Mouse (Mus musculus) heart, embryonic 14.5 days (tissue): ENCODE measurements at regions not wholly inside any gene's neighbourhood (a gene's known extent, or its start where the extent isn't known, plus 50 kb on each side); places are given as distances from the start of the nearest gene placed in this dataset.

Source experiments
- ATAC-seq: fragments of 200-750 bp; cut with Nextera tagmentation; 2 replicates; pipeline ENCODE4 v1.8.0; 2017; ENCODE audit warnings: low read depth, moderate TSS enrichment; ENCODE audit not compliant: insufficient number of reproducible peaks, insufficient read depth, low FRiP score
- H3K27ac ChIP-seq, 2 experiments: fragments of 200-500 bp in 1 of 2; fragments of 300-500 bp in 1 of 2; sonication (generic) in 1 of 2; replicated peaks in 1 of 2; 2 replicates each; pipeline ENCODE4 v1.5.1; 2012 to 2014; ENCODE audit warnings: low read depth in 2 of 2, low read length in 2 of 2, control low read depth in 1 of 2, mild to moderate bottlenecking in 1 of 2, mixed read lengths in 1 of 2; ENCODE audit not compliant: control insufficient read depth in 1 of 2, insufficient read depth in 1 of 2
- H3K27me3 ChIP-seq: fragments of 300-500 bp; sonication (generic); 2 replicates; pipeline ENCODE4 v1.6.1; 2014; ENCODE audit warnings: mild to moderate bottlenecking, low read length, control low read depth; ENCODE audit not compliant: control insufficient read depth, insufficient read depth
- H3K36me3 ChIP-seq: fragments of 300-500 bp; sonication (generic); 2 replicates; pipeline ENCODE4 v1.6.1; 2014; ENCODE audit warnings: mild to moderate bottlenecking, control low read depth, low read length, mixed read lengths; ENCODE audit not compliant: control insufficient read depth, insufficient read depth
- H3K4me1 ChIP-seq, 2 experiments: fragments of 200-500 bp in 1 of 2; fragments of 300-500 bp in 1 of 2; sonication (generic) in 1 of 2; 2 replicates each; pipeline ENCODE4 v1.6.1; 2012 to 2014; ENCODE audit warnings: low read length in 2 of 2, control low read depth in 1 of 2, mixed read lengths in 1 of 2; ENCODE audit not compliant: control insufficient read depth in 2 of 2, insufficient read depth in 2 of 2
- H3K4me2 ChIP-seq: fragments of 300-500 bp; sonication (generic); 2 replicates; pipeline ENCODE4 v1.6.1; 2014; ENCODE audit warnings: mild to moderate bottlenecking, low read length
- H3K4me3 ChIP-seq, 2 experiments: fragments of 200-500 bp in 1 of 2; fragments of 300-500 bp in 1 of 2; sonication (generic) in 1 of 2; 2 replicates each; pipeline ENCODE4 v1.5.1; 2012 to 2014; ENCODE audit warnings: low read length in 2 of 2, mild to moderate bottlenecking in 2 of 2, control low read depth in 1 of 2, low read depth in 1 of 2, moderate library complexity in 1 of 2; ENCODE audit not compliant: control insufficient read depth in 1 of 2, insufficient read depth in 1 of 2
- H3K9ac ChIP-seq: fragments of 300-500 bp; sonication (generic); 2 replicates; pipeline ENCODE4 v1.6.1; 2014; ENCODE audit warnings: mild to moderate bottlenecking, low read length
- H3K9me3 ChIP-seq: fragments of 300-500 bp; sonication (generic); 2 replicates; pipeline ENCODE4 v1.6.1; 2016; ENCODE audit warnings: low read length, control low read depth; ENCODE audit not compliant: control insufficient read depth
- WGBS: fragments of 180-500 bp; shearing (Covaris S2); extraction: QIAGEN DNeasy Blood & Tissue Kit; methylation state at CpG from one replicate; pipeline ENCODE4 v1.1.7; 2014; 5-methylcytosine and 5-hydroxymethylcytosine counted together

DNA sequence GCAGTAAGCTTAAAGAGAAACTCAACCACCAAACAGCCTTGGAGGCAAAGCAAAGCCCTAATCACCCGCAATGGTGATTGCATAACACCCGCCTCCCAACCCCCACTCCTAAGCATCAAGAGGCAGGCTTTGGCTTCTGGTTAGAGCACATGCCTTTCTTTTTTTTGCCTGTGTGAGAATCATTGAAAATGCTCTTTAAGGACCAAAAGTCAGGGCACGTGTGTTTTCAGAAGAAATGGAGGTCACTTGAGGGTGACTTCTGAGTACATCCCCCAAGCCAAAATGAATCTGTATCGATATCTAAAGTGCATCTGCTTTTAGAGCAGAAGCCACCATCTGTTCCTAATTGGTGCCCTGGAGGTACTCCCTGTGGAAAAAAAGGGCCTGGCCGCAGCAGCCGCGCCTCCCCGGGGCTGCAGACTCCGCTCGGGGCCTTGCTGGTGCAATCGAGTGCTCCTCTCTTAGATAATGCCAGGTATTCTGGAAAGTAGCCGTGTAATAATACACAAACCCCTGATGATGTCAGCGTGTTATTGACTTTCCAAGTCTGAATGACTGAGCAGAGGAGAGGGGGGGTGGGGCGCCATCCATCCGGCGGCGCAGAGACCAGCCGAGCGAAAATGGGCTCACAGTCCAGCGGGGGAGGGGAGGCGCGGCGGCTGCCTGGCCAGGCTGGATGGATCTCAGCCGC lies 140.7 kb upstream of the Tbl1xr1 start:
- H3K9ac ChIP-seq, result peak overlapping the region; percentile 57; the same call in 1 of the 2 replicates
- 2% methylated on average over 24 of the region's 24 CpGs for WGBS
- no peaks in the 10 kb centered on the region for H3K36me3 ChIP-seq
- no peaks in the 10 kb centered on the region for H3K27me3 ChIP-seq
- peaks cover 16 to 34% of the 10 kb centered on the region in 2 experiments for H3K4me1 ChIP-seq
- H3K27ac ChIP-seq, result peak overlapping the region; percentile 78 to 84
- ATAC-seq, result peak; percentile 93
- peak overlapping the region; percentile 32 to 36 for H3K4me3 ChIP-seq
- H3K9me3 ChIP-seq, result no peaks in the 10 kb centered on the region
- H3K4me2 ChIP-seq, result peak overlapping the region; percentile 58

DNA sequence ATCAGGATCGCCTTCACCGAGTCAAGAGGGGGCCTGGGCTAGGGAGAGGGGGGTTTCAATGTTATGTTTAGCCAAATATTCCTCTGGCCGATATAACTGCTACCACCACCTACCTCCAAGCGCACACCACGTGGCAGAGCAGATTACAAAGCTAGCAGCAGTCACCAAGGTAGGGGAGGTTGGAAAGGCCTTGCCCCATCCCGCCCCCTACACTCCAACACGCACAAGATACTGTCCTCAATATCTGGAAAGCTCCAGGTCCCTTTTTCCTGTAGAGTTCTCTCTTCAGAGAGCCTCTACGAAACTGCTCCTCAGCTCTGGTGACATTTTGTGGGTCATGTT lies 140.2 kb upstream of the Tbl1xr1 start:
- no peak for ATAC-seq
- 7% methylated on average over 8 of the region's 8 CpGs for WGBS
- H3K4me3 ChIP-seq, result peak overlapping the region; percentile 32 to 36; a peak in 3 of 4 replicates
- peak overlapping the region; percentile 58 for H3K4me2 ChIP-seq
- H3K36me3 ChIP-seq, result no peaks in the 10 kb centered on the region
- H3K4me1 ChIP-seq, result peaks cover 16 to 34% of the 10 kb centered on the region in 2 experiments
- H3K27me3 ChIP-seq, result no peaks in the 10 kb centered on the region
- peak overlapping the region; percentile 48; the same call in 1 of the 2 replicates for H3K9ac ChIP-seq
- no peaks in the 10 kb centered on the region for H3K9me3 ChIP-seq
- peak overlapping the region; percentile 45 to 78; a peak in 2 of 4 replicates for H3K27ac ChIP-seq

GRCm38 (mm10) chr3:21936616-21937015 lies 139.8 kb upstream of the Tbl1xr1 start:
- no peak for ATAC-seq
- Histone ChIP-seq H3K27ac (peak overlapping the region in 1 of 2 experiments; percentile 78; a peak in 1 of 4 replicates), H3K4me3 (0 out of 4 replicates have a peak overlapping the region, but pooled peaks of 1 of the 2 experiments have one; percentile 32)

DNA sequence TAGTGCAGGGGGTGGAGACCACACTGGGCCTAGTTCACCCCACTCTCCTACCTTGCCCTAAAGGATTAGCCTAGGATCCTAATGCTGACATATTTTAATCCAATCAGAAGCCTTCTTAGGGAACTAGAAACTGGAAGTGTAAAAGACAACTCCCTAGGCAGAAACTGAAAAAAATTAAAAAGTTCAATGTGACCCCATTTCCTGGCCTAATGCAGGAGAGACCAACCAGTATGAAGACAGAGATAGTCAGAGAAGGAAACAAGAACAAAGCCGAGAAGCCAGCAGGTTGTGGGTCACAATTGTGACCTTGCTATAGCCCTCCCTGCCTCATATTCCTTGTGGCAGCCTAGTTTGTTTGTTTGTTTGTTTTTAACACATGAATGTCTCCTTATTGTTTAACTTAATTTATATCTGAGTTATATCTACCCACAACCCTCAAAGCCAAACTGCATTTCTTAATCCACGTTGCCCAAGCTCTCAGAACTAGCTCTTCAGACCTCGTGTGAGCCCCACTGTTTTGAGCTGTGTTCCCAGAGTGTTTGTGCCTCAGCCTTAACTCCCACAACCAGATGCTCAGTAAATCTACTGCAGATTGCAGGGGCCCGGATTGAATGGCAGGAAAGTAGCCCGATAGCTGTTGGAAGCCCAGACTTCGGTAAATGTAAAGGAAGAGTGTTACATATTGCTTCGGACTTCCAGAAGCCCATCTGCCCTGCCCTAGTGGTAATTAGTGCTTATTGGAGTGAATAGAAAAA lies 139.0 kb upstream of the Tbl1xr1 start:
- Histone ChIP-seq H3K27ac (no peak overlapping the region), H3K9me3 (no peaks in the 10 kb centered on the region), H3K4me1 (peaks cover 16 to 34% of the 10 kb centered on the region in 2 experiments), H3K4me3 (no peak overlapping the region), H3K36me3 (no peaks in the 10 kb centered on the region), H3K9ac (no peak overlapping the region), H3K27me3 (no peaks in the 10 kb centered on the region), H3K4me2 (no peak overlapping the region)
- WGBS, result 53% methylated on average over 7 of the region's 7 CpGs
- ATAC-seq, result no peak

More at GRCm38 (mm10) chr3:21936616-21937015, 139.8 kb upstream of the Tbl1xr1 start:
- Histone ChIP-seq H3K9ac (no peak overlapping the region), H3K36me3 (no peaks in the 10 kb centered on the region), H3K4me1 (peaks cover 16 to 34% of the 10 kb centered on the region in 2 experiments), H3K4me2 (peak overlapping the region; percentile 58), H3K27me3 (no peaks in the 10 kb centered on the region), H3K9me3 (no peaks in the 10 kb centered on the region)
- 39% methylated on average over 8 of the region's 8 CpGs for WGBS

DNA sequence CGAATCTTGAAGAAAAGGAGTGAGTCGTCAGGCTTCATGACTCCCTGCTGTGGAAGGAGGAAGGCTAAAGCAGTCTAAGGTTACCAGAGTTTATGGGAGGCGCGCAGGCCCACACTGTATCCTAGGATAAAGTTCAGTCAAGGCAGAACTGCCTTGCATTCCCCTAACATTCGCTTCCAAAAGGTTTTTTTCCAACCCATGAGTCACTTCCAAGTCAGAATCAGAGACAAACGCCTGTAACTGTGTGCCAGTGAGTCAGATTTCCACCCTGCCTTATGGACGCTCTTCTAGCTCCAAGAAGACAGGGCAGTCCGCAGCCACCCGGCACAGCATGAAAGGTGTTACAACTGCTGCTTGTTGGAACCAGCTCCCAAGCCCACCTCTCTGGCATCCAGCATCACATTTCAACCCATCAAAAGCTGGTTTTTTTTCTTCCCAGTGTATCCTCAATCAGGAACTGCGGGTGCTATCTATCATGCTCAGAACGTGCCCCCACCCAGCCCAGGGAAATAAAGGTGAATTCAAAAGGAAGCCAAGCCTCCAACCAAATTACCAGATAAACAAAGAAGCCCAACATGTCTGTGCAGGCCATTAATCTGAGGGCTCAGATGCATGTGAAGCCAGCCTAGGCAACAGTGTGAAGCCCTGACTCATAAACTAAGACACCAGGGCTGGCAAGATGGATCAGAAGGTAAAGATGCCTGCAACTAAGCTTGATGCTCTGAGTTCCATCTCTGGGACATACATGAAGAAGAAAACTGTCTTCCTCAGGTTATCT lies 138.2 kb upstream of the Tbl1xr1 start:
- no peak overlapping the region for H3K27ac ChIP-seq
- no peaks in the 10 kb centered on the region for H3K36me3 ChIP-seq
- H3K4me1 ChIP-seq, result peaks cover 16 to 34% of the 10 kb centered on the region in 2 experiments
- H3K9ac ChIP-seq, result no peak overlapping the region
- ATAC-seq, result no peak
- H3K27me3 ChIP-seq, result no peaks in the 10 kb centered on the region
- H3K4me3 ChIP-seq, result no peak overlapping the region
- H3K9me3 ChIP-seq, result no peaks in the 10 kb centered on the region
- no peak overlapping the region for H3K4me2 ChIP-seq
- WGBS, result 67% methylated on average over 11 of the region's 11 CpGs

GRCm38 (mm10) chr3:21939738-21940137 lies 136.7 kb upstream of the Tbl1xr1 start:
- Histone ChIP-seq H3K4me3 (no peak overlapping the region), H3K27ac (no peak overlapping the region), H3K36me3 (no peaks in the 10 kb centered on the region), H3K9ac (no peak overlapping the region), H3K4me2 (no peak overlapping the region), H3K27me3 (no peaks in the 10 kb centered on the region), H3K4me1 (peaks cover 13 to 29% of the 10 kb centered on the region in 2 experiments), H3K9me3 (no peaks in the 10 kb centered on the region)
- no peak for ATAC-seq
- WGBS, result 71% methylated on average over 6 of the region's 6 CpGs

GRCm38 (mm10) chr3:21941596-21941995 lies 134.9 kb upstream of the Tbl1xr1 start:
- ATAC-seq, result no peak
- Histone ChIP-seq H3K27ac (no peak overlapping the region), H3K4me1 (peaks cover 5 to 13% of the 10 kb centered on the region in 2 experiments), H3K27me3 (no peaks in the 10 kb centered on the region), H3K4me3 (no peak overlapping the region), H3K9me3 (no peaks in the 10 kb centered on the region), H3K4me2 (no peak overlapping the region), H3K36me3 (no peaks in the 10 kb centered on the region), H3K9ac (no peak overlapping the region)
- 79% methylated on average over 2 of the region's 2 CpGs for WGBS
